ENCODE assay signal across 23 mouse cellular contexts in genomic region chr13:6196690-6197089, GRCm38 (mm10).
"Had no signal": no experiment of that assay in that cellular context is flagged by ENCODE, and none has a peak within 500 bp of the region (broad histone marks: within the 10 kb centered on the region; RNA-seq: fewer than 3 reads in every experiment).

No protein-coding gene starts in this region.

- H3K4me3 ChIP-seq: layer of hippocampus, adult 2 months; limb, embryonic 10.5 days; limb, embryonic 13.5 days; liver, embryonic 12.5 days; liver, embryonic 15.5 days; lung, embryonic 15.5 days; megakaryocyte, embryonic 14.5 days; midbrain, embryonic 10.5 days; midbrain, embryonic 13.5 days; myocyte; stomach, embryonic 15.5 days had no signal

- H3K36me3 ChIP-seq: limb, embryonic 10.5 days; limb, embryonic 13.5 days; liver, embryonic 12.5 days; liver, embryonic 15.5 days; lung, embryonic 15.5 days; midbrain, embryonic 10.5 days; midbrain, embryonic 13.5 days; stomach, embryonic 15.5 days had no signal

- H3K4me1 ChIP-seq: liver, embryonic 12.5 days; liver, embryonic 15.5 days; stomach, embryonic 15.5 days had no signal

- H3K9ac ChIP-seq: limb, embryonic 13.5 days; liver, embryonic 12.5 days; liver, embryonic 15.5 days; lung, embryonic 15.5 days; midbrain, embryonic 13.5 days; stomach, embryonic 15.5 days had no signal

- ATAC-seq: liver, embryonic 12.5 days; midbrain, embryonic 13.5 days; midbrain, embryonic 16.5 days had no signal

- DNase-seq: kidney, adult 2 months; kidney, postnatal 25 days; layer of hippocampus, adult 9-11 months; liver; lung, adult 18-20 months; lung, postnatal 10 days; lung, postnatal 36 days; right cerebral cortex, postnatal 25 days; spleen, adult 18-20 months; thymus, postnatal 25 days had no signal

- H3K27ac ChIP-seq: kidney, postnatal 0 days; layer of hippocampus, adult 2 months; limb, embryonic 10.5 days; limb, embryonic 13.5 days; liver, embryonic 12.5 days; liver, embryonic 15.5 days; lung, embryonic 15.5 days; midbrain, embryonic 10.5 days; midbrain, embryonic 13.5 days; stomach, embryonic 15.5 days had no signal

- H3K27me3 ChIP-seq: limb, embryonic 13.5 days; liver, embryonic 12.5 days; liver, embryonic 15.5 days; lung, embryonic 15.5 days; megakaryocyte, embryonic 14.5 days; midbrain, embryonic 13.5 days; stomach, embryonic 15.5 days had no signal

- H3K9me3 ChIP-seq: limb, embryonic 10.5 days; limb, embryonic 13.5 days; liver, embryonic 12.5 days; liver, embryonic 15.5 days; lung, embryonic 15.5 days; megakaryocyte, embryonic 14.5 days; midbrain, embryonic 10.5 days; midbrain, embryonic 13.5 days; stomach, embryonic 15.5 days had no signal

- H3K4me2 ChIP-seq: limb, embryonic 13.5 days; liver, embryonic 12.5 days; liver, embryonic 15.5 days; lung, embryonic 15.5 days; midbrain, embryonic 13.5 days; stomach, embryonic 15.5 days had no signal
